ENCODE assay signal across 8 mouse cellular contexts in genomic region chr9:51292674-51293073, GRCm38 (mm10). TPM values are rescaled to one million over a fixed set of nuclear protein-coding genes. Genes with fewer than 3 reads are reported as not detected.
A peak's percentile ranks its signal among the peaks of the same experiment; 100 is the strongest.
DNase-seq lines count a peak whose midpoint lies in the region; ATAC-seq and TF ChIP-seq lines count a peak whose summit lies in the region.

No protein-coding gene starts in this region.

- H3K9me3 ChIP-seq in MEL (replicated peaks; ENCODE audit: insufficient read depth, low read length) = no peaks in the 10 kb centered on the region
- no peaks in the 10 kb centered on the region for H3K9me3 ChIP-seq in forebrain, embryonic 12.5 days

- peak; percentile 59 to 91 (median 80) for TF ChIP-seq CTCF in MEL (IDR thresholded peaks at IDR 0.05 in 2 of 3, conservative IDR thresholded peaks at IDR 0.05 in 1 of 3; ENCODE audit: control insufficient read depth in 1 of 3, insufficient read depth in 1 of 3, low read depth in 2 of 3, low read length in 3 of 3, poor library complexity in 1 of 3, severe bottlenecking in 1 of 3)

- WGBS in forebrain, embryonic 12.5 days = 33% methylated on average over 4 of the region's 4 CpGs

- H3K27ac ChIP-seq in MEL (ENCODE audit: control insufficient read depth, low read depth, low read length) = no peak overlapping the region
- no peak overlapping the region for H3K27ac ChIP-seq in forebrain, embryonic 12.5 days

- no peaks in the 10 kb centered on the region for H3K4me1 ChIP-seq in MEL (ENCODE audit: control insufficient read depth in 1 of 2, insufficient read depth in 2 of 2, low read length in 2 of 2)
- no peaks in the 10 kb centered on the region for H3K4me1 ChIP-seq in forebrain, embryonic 12.5 days

- no peak overlapping the region for H3K4me2 ChIP-seq in forebrain, embryonic 12.5 days

- TF ChIP-seq EP300 in MEL (IDR thresholded peaks at IDR 0.05; ENCODE audit: low read depth in 1 of 2, low read length in 2 of 2) = no peak

- H3K27me3 ChIP-seq in MEL (ENCODE audit: control insufficient read depth in 1 of 2, insufficient read depth in 2 of 2, low read length in 2 of 2) = peaks cover 9 to 13% of the 10 kb centered on the region in 2 experiments
- H3K27me3 ChIP-seq in forebrain, embryonic 12.5 days = no peaks in the 10 kb centered on the region

- H3K79me2 ChIP-seq in MEL (ENCODE audit: control insufficient read depth, insufficient read depth, low read length, poor library complexity) = no peaks in the 10 kb centered on the region

- H3K36me3 ChIP-seq in MEL (ENCODE audit: control insufficient read depth in 1 of 2, insufficient read depth in 2 of 2, low read length in 2 of 2) = no peaks in the 10 kb centered on the region
- H3K36me3 ChIP-seq in forebrain, embryonic 12.5 days (replicated peaks) = no peaks in the 10 kb centered on the region

- H3K4me3 ChIP-seq in MEL (ENCODE audit: control insufficient read depth in 1 of 2, insufficient read depth in 1 of 2, low read depth in 2 of 2, low read length in 2 of 2) = no peak overlapping the region
- H3K4me3 ChIP-seq in forebrain, embryonic 12.5 days (replicated peaks) = no peak overlapping the region

- peak; percentile 87 for DNase-seq in MEL (ENCODE audit: low read depth, low spot score)
- DNase-seq in c-Kit-positive CD71-positive TER-119-negative erythroid progenitor cells, embryonic 14.5 days (ENCODE audit: low read depth) = peak; percentile 60
- peak; percentile 59 to 87 for DNase-seq in layer of hippocampus, adult 8-10 months (ENCODE audit: low spot score in 2 of 2)
- peak; percentile 87 for DNase-seq in lung, postnatal 14 days
- DNase-seq in retina, postnatal 7 days (ENCODE audit: low read depth, low spot score) = peak; percentile 65
- DNase-seq in urinary bladder, adult 2 months (ENCODE audit: low spot score) = peak; percentile 30

- no peak for TF ChIP-seq POLR2A in MEL (IDR thresholded peaks at IDR 0.05; ENCODE audit: control insufficient read depth in 1 of 2, insufficient read depth in 1 of 2, low read depth in 1 of 2, low read length in 2 of 2, poor library complexity in 1 of 2)

- ATAC-seq in forebrain, embryonic 12.5 days (ENCODE audit: low FRiP score) = 0 out of 2 replicates have a peak, but pooled peaks have one; percentile 39
- peak; percentile 87 to 88 for ATAC-seq in hematopoietic stem cell, adult 5-6 weeks (replicated peaks in 1 of 2; ENCODE audit: insufficient read depth in 1 of 2, low FRiP score in 2 of 2, low TSS enrichment in 1 of 2, low read depth in 1 of 2, poor library complexity in 2 of 2, severe bottlenecking in 2 of 2)

- no peak overlapping the region for H3K9ac ChIP-seq in MEL (ENCODE audit: control insufficient read depth, low read depth, low read length, poor library complexity, severe bottlenecking)
- H3K9ac ChIP-seq in forebrain, embryonic 12.5 days = no peak overlapping the region

- peak; percentile 86 for TF ChIP-seq RAD21 in MEL (IDR thresholded peaks at IDR 0.05; ENCODE audit: low read depth, low read length)

TF ChIP-seq in MEL, 35 proteins besides CTCF, POLR2A, EP300 and RAD21:
- TF ChIP-seq SIN3A (IDR thresholded peaks at IDR 0.05; ENCODE audit: low read length) (no peak), ZKSCAN1 (IDR thresholded peaks at IDR 0.05; ENCODE audit: low read depth, low read length) (no peak), HCFC1 (IDR thresholded peaks at IDR 0.05; ENCODE audit: low read depth, low read length) (no peak), MXI1 (IDR thresholded peaks at IDR 0.05; ENCODE audit: low read depth, low read length) (no peak), MEF2A (IDR thresholded peaks at IDR 0.05; ENCODE audit: extremely low read depth, insufficient replicate concordance, low read depth, low read length, poor library complexity, severe bottlenecking) (no peak), ELF1 (IDR thresholded peaks at IDR 0.05; ENCODE audit: low read depth, low read length) (no peak), NELFE (IDR thresholded peaks at IDR 0.05; ENCODE audit: low read depth, low read length) (no peak), MAFK (IDR thresholded peaks at IDR 0.05; ENCODE audit: borderline replicate concordance, low read depth, low read length) (0 out of 2 replicates have a peak, but pooled peaks have one; percentile 48), SMC3 (IDR thresholded peaks at IDR 0.05; ENCODE audit: low read depth, low read length) (peak; percentile 94), MYC (IDR thresholded peaks at IDR 0.05; ENCODE audit: low read depth, low read length) (no peak), ZC3H11A (IDR thresholded peaks at IDR 0.05; ENCODE audit: low read depth, low read length) (peak; percentile 78), USF1 (IDR thresholded peaks at IDR 0.05; ENCODE audit: low read depth, low read length) (no peak), UBTF (IDR thresholded peaks at IDR 0.05; ENCODE audit: borderline replicate concordance, insufficient read depth, low read depth, low read length) (no peak), ETS1 (IDR thresholded peaks at IDR 0.05; ENCODE audit: low read depth, low read length) (no peak), TAL1 (IDR thresholded peaks at IDR 0.05; ENCODE audit: low read length) (no peak), JUND (IDR thresholded peaks at IDR 0.05; ENCODE audit: low read depth, low read length) (no peak), USF2 (IDR thresholded peaks at IDR 0.05; ENCODE audit: borderline replicate concordance in 1 of 2, insufficient read depth in 1 of 2, low read depth in 1 of 2, low read length in 2 of 2) (no peak), POLR2AphosphoS5 (IDR thresholded peaks at IDR 0.05; ENCODE audit: borderline replicate concordance, low read depth, low read length) (no peak), MYB (IDR thresholded peaks at IDR 0.05; ENCODE audit: low read depth, low read length) (no peak), CHD2 (IDR thresholded peaks at IDR 0.05; ENCODE audit: low read length) (no peak), GABPA (IDR thresholded peaks at IDR 0.05; ENCODE audit: low read depth, low read length) (no peak), POLR2AphosphoS2 (IDR thresholded peaks at IDR 0.05; ENCODE audit: low read length) (no peak)

RNA-seq across cellular contexts. Expression of gene Colca2, which starts 14.3 kb away (rescaled TPM):
- total RNA-seq in MEL (2012; rRNA removed) = not detected in 2 replicates
- not detected for polyA plus RNA-seq in MEL (2012; ENCODE audit: insufficient read depth in 1 of 2, insufficient read length in 2 of 2, low read depth in 1 of 2, low replicate concordance in 2 of 2, missing spikeins in 1 of 2)
- polyA plus RNA-seq in forebrain, embryonic 12.5 days (2016; fragmentation: Nextera tagmentation; extraction: Ambion mirVana) = 1.0 and 1.6 TPM in 2 replicates
- 0.75 and 5.0 TPM in 2 replicates for total RNA-seq in hematopoietic stem cell, adult 5-6 weeks (2017)
- total RNA-seq in layer of hippocampus, adult 8-10 months (2022) = 1 to 10 TPM in 3 of 4 experiments, under 1 TPM in 1; 0.87 to 1.7 (median 1.5) TPM
- polyA plus RNA-seq in urinary bladder, adult 2 months (2012; rRNA removed) = 3.7 and 4.4 TPM in 2 replicates

RNA-seq across cellular contexts. Expression of gene 1810046K07Rik, which starts 36.0 kb away (rescaled TPM):
- not detected in 2 replicates for total RNA-seq in MEL (2012; rRNA removed)
- polyA plus RNA-seq in MEL (2012; ENCODE audit: insufficient read depth in 1 of 2, insufficient read length in 2 of 2, low read depth in 1 of 2, low replicate concordance in 2 of 2, missing spikeins in 1 of 2) = not detected
- not detected in 2 replicates for polyA plus RNA-seq in forebrain, embryonic 12.5 days (2016; fragmentation: Nextera tagmentation; extraction: Ambion mirVana)
- total RNA-seq in hematopoietic stem cell, adult 5-6 weeks (2017) = not detected in 2 replicates
- total RNA-seq in layer of hippocampus, adult 8-10 months (2022) = not detected
- polyA plus RNA-seq in urinary bladder, adult 2 months (2012; rRNA removed) = not detected in 2 replicates

Comparison
In these comparisons a context has a peak if more than half of its experiments do, and no peak if none do; other contexts are left out.
1. DNase-seq: peak in every context shown above with its lines; median percentile 87 in MEL; 87 in lung, postnatal 14 days; 73 in layer of hippocampus, adult 8-10 months; 65 in retina, postnatal 7 days; 60 in c-Kit-positive CD71-positive TER-119-negative erythroid progenitor cells, embryonic 14.5 days; 30 in urinary bladder, adult 2 months.